24 mouse cellular contexts compared by ENCODE assay signal in genomic region chr4:131193900-131194419, GRCm38 (mm10).
"Had no signal": no experiment of that assay in that cellular context is flagged by ENCODE, and none has a peak within 500 bp of the region (broad histone marks: within the 10 kb centered on the region; RNA-seq: fewer than 3 reads in every experiment).

No protein-coding gene starts in this region.

- H3K36me3 ChIP-seq: heart, embryonic 10.5 days; heart, embryonic 12.5 days; hindbrain, embryonic 10.5 days; intestine, embryonic 15.5 days; limb, embryonic 13.5 days; limb, embryonic 15.5 days; liver, embryonic 12.5 days had no signal

- H3K4me3 ChIP-seq: gastrocnemius, adult 2 months; heart, embryonic 10.5 days; heart, embryonic 12.5 days; hindbrain, embryonic 10.5 days; intestine, embryonic 15.5 days; layer of hippocampus, adult 2 months; left cerebral cortex, adult 2 months; limb, embryonic 13.5 days; limb, embryonic 15.5 days; liver, embryonic 12.5 days had no signal

- H3K4me1 ChIP-seq: intestine, embryonic 15.5 days; limb, embryonic 13.5 days; limb, embryonic 15.5 days; liver, embryonic 12.5 days had no signal

- H3K27me3 ChIP-seq: heart, embryonic 12.5 days; intestine, embryonic 15.5 days; limb, embryonic 15.5 days; liver, embryonic 12.5 days had no signal

- H3K9ac ChIP-seq: heart, embryonic 12.5 days; hindbrain, embryonic 14.5 days; intestine, embryonic 15.5 days; limb, embryonic 13.5 days; limb, embryonic 15.5 days; liver, embryonic 12.5 days; liver, embryonic 14.5 days had no signal

- H3K4me2 ChIP-seq: heart, embryonic 12.5 days; hindbrain, embryonic 14.5 days; intestine, embryonic 15.5 days; limb, embryonic 13.5 days; limb, embryonic 15.5 days; liver, embryonic 12.5 days had no signal

- DNase-seq: gastrocnemius, adult 2 months; gastrocnemius, postnatal 10 days; gastrocnemius, postnatal 25 days; heart, adult 18-20 months; heart, postnatal 10 days; heart, postnatal 4 days; kidney, adult 18-20 months; kidney, adult 8-10 months; kidney, postnatal 10 days; kidney, postnatal 36 days; left cerebral cortex, postnatal 4 days had no signal

- H3K9me3 ChIP-seq: heart, embryonic 10.5 days; heart, embryonic 12.5 days; hindbrain, embryonic 10.5 days; intestine, embryonic 15.5 days; limb, embryonic 13.5 days; limb, embryonic 15.5 days; liver, embryonic 12.5 days had no signal

- ATAC-seq: inflammation-experienced regulatory T-cells, adult 6 months; intestine, embryonic 15.5 days; intestine, postnatal 0 days; liver, embryonic 12.5 days had no signal

- H3K27ac ChIP-seq: gastrocnemius, adult 2 months; heart, embryonic 10.5 days; hindbrain, embryonic 10.5 days; hindbrain, embryonic 14.5 days; intestine, embryonic 15.5 days; layer of hippocampus, adult 2 months; left cerebral cortex, adult 2 months; limb, embryonic 13.5 days; limb, embryonic 15.5 days; liver, embryonic 12.5 days; liver, embryonic 14.5 days had no signal
